Mouse (Mus musculus) limb, embryonic 14.5 days (tissue): ENCODE results near the gene Tmem79. TPM values are rescaled to one million over a fixed set of nuclear protein-coding genes. Genes with fewer than 3 reads are reported as not detected.

ENCODE experiments used
- ATAC-seq: fragments of 200-750 bp; cut with Nextera tagmentation; 2 replicates; pipeline ENCODE4 v1.8.0; 2017; ENCODE audit warnings: low read depth, moderate number of reproducible peaks, moderate TSS enrichment; ENCODE audit not compliant: low FRiP score
- DNase-seq: peaks from one replicate; pipeline ENCODE4 v3.0.0-alpha.2; 2015; ENCODE audit warnings: low spot score
- H3K27ac ChIP-seq: fragments of 300-500 bp; sonication (generic); replicated peaks from 2 replicates; pipeline ENCODE4 v1.5.1; 2014; ENCODE audit warnings: low read depth, mild to moderate bottlenecking, low read length, moderate library complexity, mixed read lengths
- H3K27me3 ChIP-seq: fragments of 300-500 bp; sonication (generic); 2 replicates; pipeline ENCODE4 v1.6.1; 2014; ENCODE audit warnings: low read length, mixed read lengths; ENCODE audit not compliant: control insufficient read depth, insufficient read depth
- H3K36me3 ChIP-seq: fragments of 300-500 bp; sonication (generic); 2 replicates; pipeline ENCODE4 v1.6.1; 2014; ENCODE audit warnings: mild to moderate bottlenecking, low read length, moderate library complexity, mixed read lengths; ENCODE audit not compliant: control insufficient read depth, insufficient read depth
- H3K4me1 ChIP-seq: fragments of 300-500 bp; sonication (generic); 2 replicates; pipeline ENCODE4 v1.6.1; 2014; ENCODE audit warnings: antibody characterized with exemption, low read length, mixed read lengths; ENCODE audit not compliant: control insufficient read depth, insufficient read depth
- H3K4me2 ChIP-seq: fragments of 300-500 bp; sonication (generic); replicated peaks from 2 replicates; pipeline ENCODE4 v1.6.1; 2014; ENCODE audit warnings: low read depth, mild to moderate bottlenecking, low read length, moderate library complexity; ENCODE audit not compliant: severe bottlenecking
- H3K4me3 ChIP-seq: fragments of 300-500 bp; sonication (generic); replicated peaks from 2 replicates; pipeline ENCODE4 v1.5.1; 2014; ENCODE audit warnings: low read length
- H3K9ac ChIP-seq: fragments of 300-500 bp; sonication (generic); 2 replicates; pipeline ENCODE4 v1.6.1; 2014; ENCODE audit warnings: mild to moderate bottlenecking, low read depth, low read length, moderate library complexity; ENCODE audit not compliant: severe bottlenecking
- H3K9me3 ChIP-seq: fragments of 300-500 bp; sonication (generic); 2 replicates; pipeline ENCODE4 v1.6.1; 2016; ENCODE audit warnings: low read length; ENCODE audit not compliant: control insufficient read depth
- POLR2A ChIP-seq: fragments of 200-500 bp; IDR thresholded peaks from 2 replicates; pipeline ENCODE4 v1.8.0; 2012; ENCODE audit warnings: inconsistent platforms, mild to moderate bottlenecking, moderate library complexity, borderline replicate concordance; ENCODE audit not compliant: insufficient read depth, insufficient read length; ENCODE audit errors: extremely low read depth
- WGBS: fragments of 180-500 bp; shearing (Covaris S2); extraction: QIAGEN DNeasy Blood & Tissue Kit; methylation state at CpG from one replicate; pipeline ENCODE4 v1.1.7; 2014; 5-methylcytosine and 5-hydroxymethylcytosine counted together
- polyA plus RNA-seq, 2 experiments: library from polyadenylated mRNA; depleted of rRNA in 1 of 2; stranded (reverse) in 1 of 2; unstranded in 1 of 2; fragments of >200 nt; fragmentation: Nextera tagmentation in 1 of 2; extraction: Ambion mirVana in 1 of 2; gene quantifications; 2 replicates each; pipeline versions ENCODE4 v1.2.1 to v1.2.3; 2012 to 2014

Gene Tmem79
- polyA plus RNA-seq, 2 experiments = 14.3 to 22.3 TPM

GRCm38 (mm10) chr3:88338316-88338715 lies 2.4 kb upstream of the Tmem79 start:
- no peaks in the 10 kb centered on the region for H3K9me3 ChIP-seq

GRCm38 (mm10) chr3:88337367-88338020 lies 1.5 kb upstream of the Tmem79 start:
- no peak overlapping the region for H3K27ac ChIP-seq
- no peak for ATAC-seq

More at GRCm38 (mm10) chr3:88338316-88338715, 2.4 kb upstream of the Tmem79 start:
- DNase-seq = no peak
- H3K4me2 ChIP-seq = no peak overlapping the region
- 89% methylated on average over 7 of the region's 7 CpGs for whole genome bisulfite sequencing
- no peak for ATAC-seq
- no peak for TF ChIP-seq POLR2A
- peaks cover 12% of the 10 kb centered on the region for H3K4me1 ChIP-seq
- no peak overlapping the region for H3K4me3 ChIP-seq
- H3K36me3 ChIP-seq = peaks cover 20% of the 10 kb centered on the region
- no peak overlapping the region for H3K9ac ChIP-seq
- no peak overlapping the region for H3K27ac ChIP-seq
- no peaks in the 10 kb centered on the region for H3K27me3 ChIP-seq

GRCm38 (mm10) chr3:88335436-88336053 lies 403 bp downstream of the Tmem79 start:
- under 1% methylated on average over 27 of the region's 27 CpGs for WGBS
- H3K4me1 ChIP-seq = peaks cover 12% of the 10 kb centered on the region
- H3K27ac ChIP-seq = peak overlapping the region; percentile 92
- H3K36me3 ChIP-seq = peaks cover under 1% of the 10 kb centered on the region; the same call in 1 of the 2 replicates
- H3K4me3 ChIP-seq = peak overlapping the region; percentile 80
- DNase-seq = no peak
- peak overlapping the region; percentile 64 for H3K4me2 ChIP-seq
- H3K9me3 ChIP-seq = no peaks in the 10 kb centered on the region
- peak; percentile 62 for ATAC-seq
- peak overlapping the region; percentile 90 for H3K9ac ChIP-seq
- no peaks in the 10 kb centered on the region for H3K27me3 ChIP-seq
- no peak for TF ChIP-seq POLR2A

More at GRCm38 (mm10) chr3:88337367-88338020, 1.5 kb upstream of the Tmem79 start:
- H3K4me1 ChIP-seq = peaks cover 12% of the 10 kb centered on the region
- 0 out of 2 replicates have a peak overlapping the region, but pooled peaks have one; percentile 80 for H3K4me3 ChIP-seq
- H3K36me3 ChIP-seq = peaks cover 12% of the 10 kb centered on the region
- peak overlapping the region; percentile 64; the same call in 1 of the 2 replicates for H3K4me2 ChIP-seq
- no peak for DNase-seq
- TF ChIP-seq POLR2A = no peak
- whole genome bisulfite sequencing = 80% methylated on average over 11 of the region's 11 CpGs
- H3K27me3 ChIP-seq = no peaks in the 10 kb centered on the region
- H3K9me3 ChIP-seq = no peaks in the 10 kb centered on the region
- H3K9ac ChIP-seq = peak overlapping the region; percentile 41; the same call in 1 of the 2 replicates

GRCm38 (mm10) chr3:88334902-88335435 lies 979 bp downstream of the Tmem79 start:
- Histone ChIP-seq H3K27ac (no peak overlapping the region; the same call in 1 of the 2 replicates), H3K4me1 (peaks cover 12% of the 10 kb centered on the region), H3K4me3 (peak overlapping the region; percentile 80), H3K27me3 (no peaks in the 10 kb centered on the region), H3K9ac (peak overlapping the region; percentile 90), H3K36me3 (peaks cover 3% of the 10 kb centered on the region; the same call in 1 of the 2 replicates), H3K9me3 (no peaks in the 10 kb centered on the region), H3K4me2 (peak overlapping the region; percentile 64)
- no peak for DNase-seq
- WGBS = 30% methylated on average over 3 of the region's 3 CpGs
- no peak for ATAC-seq
- no peak for TF ChIP-seq POLR2A

GRCm38 (mm10) chr3:88334029-88334658 lies 1.8 kb downstream of the Tmem79 start:
- no peak for TF ChIP-seq POLR2A
- H3K4me2 ChIP-seq = peak overlapping the region; percentile 64; the same call in 1 of the 2 replicates
- no peak overlapping the region for H3K9ac ChIP-seq
- no peaks in the 10 kb centered on the region for H3K9me3 ChIP-seq
- no peak overlapping the region for H3K27ac ChIP-seq
- H3K4me1 ChIP-seq = peaks cover 12% of the 10 kb centered on the region
- peaks cover 10% of the 10 kb centered on the region; the same call in 1 of the 2 replicates for H3K36me3 ChIP-seq
- 47% methylated on average over 12 of the region's 12 CpGs for WGBS
- no peaks in the 10 kb centered on the region for H3K27me3 ChIP-seq
- no peak for DNase-seq
- ATAC-seq = no peak
- H3K4me3 ChIP-seq = 0 out of 2 replicates have a peak overlapping the region, but pooled peaks have one; percentile 0
